Mouse (Mus musculus) T-cell, adult 2 months (primary cell): ENCODE results near the gene Chd5.

ENCODE experiments used
- DNase-seq: peaks from one replicate; pipeline ENCODE4 v3.0.0; 2022; ENCODE audit warnings: low spot score

The Chd5 gene

DNA sequence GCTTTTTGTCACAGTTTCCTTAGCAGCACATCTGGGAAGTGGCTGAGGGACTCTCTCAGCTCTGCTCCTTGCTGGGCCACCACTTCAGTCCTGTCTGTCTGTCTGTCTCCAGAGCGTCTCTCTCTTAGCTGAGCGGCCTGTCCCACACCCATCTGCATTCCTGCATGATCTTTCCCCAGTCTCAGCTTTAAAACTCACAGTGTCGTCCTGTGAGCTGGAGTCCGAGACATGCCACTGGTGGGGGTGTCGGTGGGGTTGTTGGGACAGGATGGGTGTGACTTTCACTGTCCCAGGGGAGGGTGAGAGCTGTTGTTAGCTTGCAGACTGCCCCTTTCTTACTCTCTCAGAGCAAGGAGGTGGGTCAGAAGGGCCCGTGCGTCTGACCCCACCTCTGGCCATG, 17.2 kb downstream of the Chd5 start:
- DNase-seq = no peak

DNA sequence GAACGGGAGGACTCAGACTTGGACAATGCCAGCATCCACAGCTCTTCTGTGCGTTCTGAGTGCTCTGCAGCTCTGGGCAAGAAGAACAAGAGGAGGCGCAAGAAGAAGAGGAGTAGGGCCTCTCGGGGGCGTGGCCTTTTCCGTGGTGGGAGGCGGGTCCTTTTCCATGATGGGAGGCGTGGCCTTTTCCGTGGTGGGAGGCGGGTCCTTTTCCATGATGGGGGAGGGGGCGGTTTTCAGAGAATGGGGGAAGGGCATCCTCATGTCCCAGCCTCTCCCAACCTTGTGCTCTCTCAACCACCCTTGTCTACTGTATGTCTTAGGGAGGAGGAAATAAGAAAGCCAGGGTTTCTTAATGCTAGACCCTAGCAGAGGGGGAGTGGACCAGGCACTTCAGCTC, 21.2 kb downstream of the Chd5 start:
- DNase-seq = no peak

DNA sequence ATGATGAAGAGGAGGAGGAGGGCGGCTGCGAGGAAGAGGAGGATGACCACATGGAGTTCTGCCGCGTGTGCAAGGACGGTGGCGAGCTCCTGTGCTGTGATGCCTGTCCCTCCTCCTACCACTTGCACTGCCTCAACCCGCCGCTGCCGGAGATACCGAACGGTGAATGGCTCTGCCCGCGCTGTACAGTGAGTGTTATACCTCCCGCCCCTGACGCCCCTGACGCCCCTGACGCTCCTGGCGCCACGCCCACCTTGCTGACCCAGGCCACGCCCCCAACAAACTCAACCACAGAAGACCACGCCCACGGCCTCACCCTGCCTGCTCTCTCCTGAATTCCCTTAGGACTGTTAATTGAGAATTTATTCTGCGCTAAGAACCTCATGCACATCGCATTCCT, 22.4 kb downstream of the Chd5 start:
- no peak for DNase-seq

DNA sequence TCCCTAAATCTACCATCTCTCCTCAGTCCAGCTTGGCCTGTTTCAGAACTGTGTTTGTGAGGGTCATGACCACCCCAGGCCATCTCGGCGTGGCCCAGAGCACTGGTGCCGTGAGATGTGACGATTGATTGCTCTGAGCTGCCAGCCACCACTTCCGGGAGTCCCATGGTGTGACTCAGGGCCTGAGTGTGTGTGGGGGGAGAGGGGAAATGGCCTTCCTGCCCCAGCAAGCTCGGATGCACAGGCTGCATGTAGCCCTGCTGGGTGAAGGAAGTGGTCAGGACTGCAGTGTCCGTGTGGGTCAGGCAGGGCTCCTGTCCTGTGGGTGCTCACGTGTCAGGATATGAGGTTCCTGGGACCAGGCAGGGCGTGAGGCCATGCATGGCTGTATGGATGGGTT, 23.7 kb downstream of the Chd5 start:
- DNase-seq = no peak

DNA sequence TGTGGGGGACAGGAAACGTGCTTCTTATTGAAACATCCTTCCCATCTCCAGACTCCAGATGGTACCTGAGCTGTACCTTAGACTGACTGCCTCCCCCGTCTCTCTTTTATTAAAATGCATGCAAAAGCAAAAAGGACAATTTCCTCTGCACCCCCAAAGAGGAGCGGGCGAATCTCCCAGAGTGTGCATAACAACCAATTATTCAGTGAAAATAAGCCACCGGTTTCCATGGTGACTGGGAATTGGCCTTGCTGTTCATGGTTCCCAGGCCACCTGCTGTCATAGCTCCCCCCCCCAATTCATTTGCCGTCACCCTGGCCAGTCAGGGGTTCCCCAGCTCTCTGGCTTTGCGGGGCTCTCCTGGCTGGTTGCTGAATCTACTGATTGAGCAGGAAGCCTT, 26.8 kb downstream of the Chd5 start:
- DNase-seq = no peak

DNA sequence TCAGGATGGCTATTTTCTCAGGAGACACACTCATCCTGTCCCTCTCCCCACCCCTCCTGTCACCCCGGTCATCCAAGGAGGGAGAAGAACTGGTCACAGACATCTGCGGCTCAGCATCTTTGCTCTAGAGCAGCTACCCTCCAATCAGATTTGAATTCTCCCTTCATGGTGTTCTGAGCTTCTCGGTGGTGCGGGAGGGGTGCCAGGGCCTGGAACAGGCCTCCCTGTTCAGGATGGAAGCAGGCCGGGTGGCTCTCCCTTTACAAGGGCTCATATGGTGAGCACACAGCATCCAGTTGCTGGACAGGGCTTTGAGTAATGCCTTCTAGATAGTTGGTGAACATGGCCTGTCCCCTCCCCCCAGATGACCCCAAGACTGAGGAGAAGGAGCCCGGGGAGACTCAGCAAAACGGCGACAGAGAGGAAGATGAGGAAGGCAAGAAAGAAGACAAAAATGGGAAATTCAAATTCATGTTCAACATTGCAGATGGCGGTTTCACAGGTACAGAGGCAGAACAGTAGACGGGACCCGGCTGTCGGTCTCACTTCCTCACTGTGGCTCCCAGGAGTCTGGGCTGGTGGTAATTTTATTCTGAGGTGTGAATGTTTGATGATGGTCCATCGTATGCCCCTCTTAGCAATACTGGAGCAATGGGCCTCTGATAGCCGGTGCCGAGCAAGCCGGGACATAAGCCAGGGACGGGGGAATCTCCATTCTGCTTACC, 44.2 kb downstream of the Chd5 start:
- DNase-seq = no peak

DNA sequence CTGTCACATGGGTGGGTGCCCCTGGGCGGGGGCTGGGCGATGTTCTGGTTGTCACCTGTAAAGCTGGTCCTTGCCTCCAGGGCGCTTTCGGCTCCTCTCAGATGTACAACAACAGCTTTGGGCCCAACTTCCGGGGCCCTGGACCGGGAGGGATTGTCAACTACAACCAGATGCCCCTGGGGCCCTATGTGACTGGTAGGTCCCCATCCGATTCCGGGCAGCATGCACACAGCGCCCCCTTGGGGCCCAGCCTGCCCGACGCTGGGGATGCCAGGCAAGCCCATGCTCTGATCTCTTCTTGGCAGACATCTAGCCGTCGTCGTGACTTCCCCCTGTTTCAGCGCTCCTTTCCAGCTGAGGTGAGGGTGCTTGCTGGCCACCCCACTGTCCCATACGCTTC, 47.2 kb downstream of the Chd5 start:
- DNase-seq = peak; percentile 28

DNA sequence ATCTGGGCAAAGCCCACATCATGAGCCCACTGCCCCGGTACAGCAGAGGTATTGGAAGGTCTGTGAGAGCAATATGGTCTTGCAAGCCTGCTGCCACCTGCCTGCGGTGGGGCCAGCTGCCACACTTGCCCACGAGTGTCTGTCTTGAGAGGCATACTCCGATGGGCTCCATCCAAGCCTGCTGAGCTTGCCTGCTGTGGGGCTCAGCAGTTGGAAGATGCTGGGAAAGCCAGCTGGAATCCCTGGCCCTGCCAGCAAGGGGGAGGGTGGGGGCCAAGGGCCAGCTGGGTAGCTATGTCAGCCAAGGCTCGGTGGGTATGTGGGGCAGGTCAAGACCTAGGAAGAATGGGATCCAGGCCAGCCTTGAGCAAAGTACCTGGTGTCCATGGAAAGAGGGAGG, 53.7 kb downstream of the Chd5 start:
- no peak for DNase-seq

DNA sequence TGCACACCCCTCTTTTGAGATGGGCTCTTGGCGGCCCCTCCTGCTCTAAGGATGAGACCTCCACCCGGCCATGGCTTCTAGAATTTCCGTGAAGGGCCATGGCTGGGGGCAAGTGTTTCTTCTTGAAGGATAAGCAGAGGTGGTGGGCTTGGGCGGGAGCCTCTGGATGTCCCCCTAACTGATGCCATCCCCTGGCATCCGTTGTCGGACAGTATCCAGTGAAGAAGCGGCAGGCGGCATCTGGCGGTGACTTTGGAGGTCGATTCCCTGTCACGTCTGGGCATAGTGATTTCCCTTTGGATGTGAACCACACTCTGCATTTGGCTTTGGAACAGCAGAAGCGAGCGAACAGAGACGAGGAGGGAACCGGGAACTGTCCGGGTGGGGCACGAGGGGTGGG, 54.2 kb downstream of the Chd5 start:
- DNase-seq = no peak

DNA sequence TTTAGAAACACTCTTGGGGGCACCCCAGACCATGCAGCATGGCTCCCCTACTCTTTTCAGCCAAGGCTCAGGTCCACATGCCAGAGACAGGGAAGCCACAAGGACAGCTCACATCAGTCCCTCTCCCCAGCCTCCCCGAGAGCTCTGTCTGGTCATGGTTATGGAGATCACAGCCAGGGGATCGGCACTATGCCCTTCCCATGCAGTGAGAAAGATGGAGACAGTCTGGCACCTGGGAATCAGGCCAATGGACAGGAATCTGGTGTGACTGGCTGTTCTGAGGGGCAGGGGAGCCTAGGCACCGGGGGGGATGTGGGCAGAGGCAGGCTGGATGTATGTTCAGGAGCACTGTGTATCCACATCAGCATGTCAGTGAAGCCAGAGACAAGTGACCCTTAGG, 60.5 kb downstream of the Chd5 start:
- DNase-seq = no peak

DNA sequence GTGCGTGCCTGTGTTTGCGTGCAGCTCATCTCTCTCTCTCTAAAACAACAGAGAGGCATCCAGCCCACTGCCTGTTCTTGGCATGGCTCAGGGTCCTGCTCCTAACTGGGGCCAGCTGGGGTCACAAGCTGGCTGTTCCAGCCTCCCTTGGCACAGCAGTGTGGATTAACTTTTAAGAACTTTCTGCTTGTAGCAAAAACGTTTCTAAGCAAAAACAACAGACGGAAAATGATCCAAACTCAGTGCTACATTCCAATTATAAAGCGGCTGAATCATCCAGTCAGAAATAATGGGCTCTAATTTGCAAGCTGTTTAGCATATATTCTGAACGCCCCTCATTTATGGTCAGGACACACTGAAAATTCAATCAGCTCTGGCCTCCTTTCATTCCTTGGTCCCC, 66.7 kb downstream of the Chd5 start:
- no peak for DNase-seq

DNA sequence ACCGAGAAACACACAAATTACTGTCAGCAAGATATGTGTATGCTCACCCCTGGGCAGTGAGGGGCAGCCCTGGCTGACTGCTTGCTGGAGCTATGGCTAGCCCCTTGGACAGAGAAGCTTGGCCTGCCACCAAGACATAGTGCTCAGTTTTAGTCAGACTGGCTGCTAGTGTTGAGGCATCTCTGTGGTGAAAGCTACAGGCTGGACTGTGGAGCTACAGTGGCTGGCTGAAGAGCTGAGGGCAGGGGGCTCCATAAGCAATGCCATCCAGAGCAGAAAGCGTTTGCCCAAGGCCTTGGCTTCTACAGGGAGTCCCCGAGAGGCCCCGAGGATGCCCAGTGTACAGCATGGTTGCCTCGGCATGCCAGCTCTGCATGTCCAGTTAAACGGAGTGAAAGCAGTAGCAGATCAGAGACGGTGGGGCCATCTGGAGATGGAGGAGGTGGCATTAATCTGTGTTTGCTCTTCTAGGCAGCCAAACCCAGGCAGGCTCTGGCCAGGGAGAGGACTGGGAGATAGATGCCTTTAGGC, 67.3 kb downstream of the Chd5 start:
- DNase-seq = no peak

DNA sequence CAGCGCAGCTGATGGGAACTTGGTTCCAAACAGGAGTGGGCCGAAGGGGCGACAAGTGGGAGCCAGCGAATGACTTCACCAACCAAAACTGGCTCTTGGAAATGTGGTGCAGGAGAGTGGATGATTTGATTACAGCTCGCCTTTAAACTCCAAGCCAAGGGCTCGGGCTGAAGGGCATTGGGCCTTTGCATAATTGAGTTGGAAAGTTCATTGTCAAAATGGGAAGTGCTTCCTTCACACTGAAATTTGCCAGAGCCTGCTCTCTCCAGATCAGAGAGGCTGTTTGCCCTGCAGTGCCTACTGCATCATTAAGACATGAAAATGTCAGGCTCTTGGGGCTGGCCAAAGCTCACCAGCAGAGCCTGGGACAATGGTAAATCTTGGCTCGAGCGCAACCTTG, 68.1 kb downstream of the Chd5 start:
- DNase-seq = no peak

DNA sequence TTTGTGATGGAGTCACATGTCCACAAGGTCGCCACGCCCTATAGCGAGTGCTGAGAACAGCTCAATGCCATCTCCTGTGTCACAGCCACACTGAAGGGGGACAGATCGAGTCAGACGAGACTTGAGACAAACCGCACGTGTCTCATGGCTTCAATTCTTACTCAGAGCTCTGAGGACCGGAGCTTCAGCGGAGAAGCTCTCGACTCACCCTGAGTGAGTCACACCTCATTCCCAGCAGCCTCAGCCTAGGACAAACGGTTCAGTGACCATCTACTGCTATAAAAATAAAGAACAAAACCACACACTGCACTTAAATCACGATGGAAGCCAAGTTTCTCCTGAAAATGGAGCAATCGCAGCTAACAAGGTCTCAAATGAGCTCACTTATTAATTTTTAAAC, 72.5 kb downstream of the Chd5 start:
- no peak for DNase-seq

DNA sequence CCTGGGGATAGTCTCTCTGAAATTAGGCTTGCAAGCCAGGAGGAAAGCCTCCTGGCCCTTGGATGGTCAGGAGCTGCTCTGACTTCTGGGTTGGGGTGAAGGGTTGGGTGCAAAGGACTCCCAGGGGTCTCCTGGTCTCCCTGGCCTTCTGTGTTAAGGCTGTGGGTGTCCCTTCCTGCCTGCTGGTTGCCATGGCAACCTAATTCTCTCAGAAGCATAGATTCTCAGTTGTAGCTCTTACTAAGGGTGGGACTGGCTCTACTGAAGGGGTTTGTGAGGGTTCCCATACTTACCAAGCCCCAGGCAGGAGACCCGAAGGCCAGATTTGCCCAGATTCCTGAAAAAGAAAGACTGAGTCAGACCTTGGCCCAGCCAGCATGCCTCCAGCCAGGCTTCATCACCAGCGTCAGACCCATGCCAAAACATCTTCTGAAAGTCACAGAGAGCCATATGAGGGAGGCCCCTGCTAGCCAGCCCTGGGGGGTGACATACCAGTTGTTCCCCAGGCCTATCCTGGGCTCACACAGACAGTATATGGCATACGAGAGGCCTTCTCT, 74.2 kb downstream of the Chd5 start:
- no peak for DNase-seq

DNA sequence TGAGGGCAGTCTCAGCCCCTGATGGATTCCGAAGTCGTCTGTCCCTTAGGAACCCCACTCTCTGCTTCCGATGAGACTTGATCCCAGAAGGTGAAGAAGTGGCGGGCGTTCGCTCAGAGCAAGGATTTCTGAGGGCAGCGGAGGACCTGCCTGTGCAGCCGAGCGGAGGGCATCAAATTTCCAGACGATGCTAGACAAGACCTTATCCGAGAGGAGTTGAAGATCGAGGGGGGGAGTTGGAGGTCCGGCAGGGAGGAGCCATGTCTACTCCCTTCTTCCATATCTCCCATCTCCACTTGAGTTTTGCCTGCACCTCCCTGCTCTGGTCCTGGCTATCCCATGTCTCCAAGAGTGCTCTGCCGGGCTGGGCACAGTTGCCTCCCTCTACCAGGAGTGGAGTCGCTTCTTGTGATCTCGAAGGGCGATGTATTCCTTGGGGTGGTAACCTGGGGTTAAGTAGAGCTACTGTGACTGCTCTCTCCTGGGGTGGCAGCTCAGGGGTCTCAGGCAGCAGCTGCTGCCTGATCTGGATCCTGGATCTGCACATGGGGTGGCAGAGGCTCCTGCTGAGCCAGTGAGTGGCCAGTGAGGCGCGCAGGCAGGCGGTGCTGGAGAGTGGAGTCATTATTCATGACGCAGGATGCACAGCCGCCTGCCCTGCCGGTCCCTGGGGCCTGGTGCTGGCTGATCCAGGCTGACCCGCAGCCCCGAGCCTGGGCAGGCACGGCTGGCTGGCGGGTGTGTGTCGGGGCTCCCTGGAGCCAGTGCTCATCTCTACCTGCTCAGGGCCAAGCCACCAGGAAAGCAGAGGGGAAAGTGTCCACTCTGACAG, 80.0 kb downstream of the Chd5 start:
- no peak for DNase-seq

DNA sequence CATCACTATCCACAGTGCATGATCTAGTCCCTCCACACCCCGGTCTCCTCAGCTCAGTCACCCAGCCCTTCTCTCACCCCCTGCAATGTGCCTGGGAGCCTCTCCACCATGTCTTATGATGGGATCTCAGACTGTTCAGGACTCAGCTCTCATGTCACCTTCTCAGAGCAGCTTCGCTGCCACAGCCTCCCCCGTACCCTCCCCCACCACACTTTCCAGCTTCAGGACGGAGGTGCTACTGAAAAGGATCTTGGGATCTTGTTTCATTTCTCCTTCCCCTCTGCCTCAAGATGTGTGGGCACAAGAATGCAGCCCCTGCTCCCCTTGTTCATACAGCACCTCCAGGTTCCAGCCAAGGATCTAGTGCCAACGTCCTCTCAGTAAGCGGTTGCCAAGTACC, 85.1 kb downstream of the Chd5 start:
- DNase-seq = no peak

DNA sequence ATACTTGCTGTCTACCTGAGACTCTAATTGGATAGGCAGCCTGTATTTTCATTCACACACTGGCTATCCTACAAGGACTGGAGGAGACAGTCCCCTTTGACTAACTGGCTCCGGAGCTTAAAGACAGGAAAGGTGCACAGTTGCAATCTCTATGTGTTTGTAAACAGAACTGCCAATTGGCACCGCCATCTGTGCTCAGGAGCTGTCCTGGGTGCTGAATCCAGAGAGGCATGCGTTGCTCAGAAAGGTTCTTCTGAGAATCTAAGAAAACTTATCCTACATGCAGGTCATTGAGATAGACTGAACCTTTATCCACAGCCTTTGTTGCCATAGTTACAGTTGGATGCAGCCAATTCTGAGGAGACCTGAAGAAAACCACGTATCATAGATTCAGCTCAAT, 85.9 kb downstream of the Chd5 start:
- DNase-seq = no peak

DNA sequence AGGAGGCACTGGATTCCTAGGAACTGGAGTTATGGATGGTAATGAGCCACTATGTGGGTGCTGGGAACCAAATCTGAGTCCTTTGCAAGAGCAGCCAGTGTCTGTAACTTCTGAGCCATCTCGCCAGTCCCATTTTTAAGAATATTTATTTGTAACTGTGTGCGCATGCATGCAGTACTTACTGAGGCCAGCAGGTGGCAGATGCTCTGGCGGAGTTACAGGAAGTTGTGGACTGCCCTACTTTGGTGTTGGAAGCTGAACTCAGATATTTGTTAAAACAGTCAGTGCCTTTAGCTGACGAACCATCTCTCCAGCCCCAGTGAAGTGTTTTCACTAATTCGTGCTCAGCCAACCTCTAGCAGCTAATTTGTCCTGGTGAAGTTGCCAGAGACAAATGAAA, 86.5 kb downstream of the Chd5 start:
- DNase-seq = peak; percentile 64

DNA sequence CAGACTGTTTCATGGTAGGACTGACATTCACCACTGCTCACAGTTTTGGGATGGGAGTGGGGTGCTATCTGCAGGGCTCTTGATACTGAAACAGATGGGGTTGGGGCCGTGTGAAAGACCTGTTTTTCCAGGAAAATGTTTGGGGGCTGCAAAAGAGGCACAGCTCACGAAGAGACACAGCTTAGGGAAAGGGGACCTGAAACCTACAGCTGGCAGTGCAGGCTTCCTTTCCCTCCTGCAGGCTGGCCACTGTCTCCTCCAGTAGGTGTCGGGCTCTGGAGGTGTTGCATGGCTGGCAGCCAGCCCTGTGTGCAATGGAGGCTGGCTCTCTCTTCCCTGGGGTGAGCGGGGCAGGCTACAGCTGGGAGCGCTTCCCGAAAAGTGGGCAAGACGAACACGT, 89.8 kb downstream of the Chd5 start:
- no peak for DNase-seq

DNA sequence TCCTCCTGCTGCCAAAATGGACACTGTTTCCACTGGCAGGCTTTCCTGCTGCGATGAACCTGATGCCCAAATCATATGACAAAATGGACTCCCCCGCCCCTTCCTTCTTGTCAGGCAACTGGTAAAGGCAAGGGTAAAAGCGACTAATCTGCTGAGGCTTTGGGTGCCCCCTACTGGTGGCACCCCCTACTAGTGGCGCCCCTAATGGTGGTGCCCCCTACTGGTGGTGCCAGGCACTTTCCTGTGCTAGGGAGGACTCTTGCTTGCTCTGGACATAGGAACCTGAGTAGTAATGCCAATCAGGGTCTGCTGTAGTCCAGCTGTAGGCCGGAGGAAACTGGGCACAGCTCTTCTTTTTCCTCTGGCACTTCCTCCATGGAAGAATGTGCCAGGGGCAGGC, 93.9 kb downstream of the Chd5 start:
- peak; percentile 51 for DNase-seq

DNA sequence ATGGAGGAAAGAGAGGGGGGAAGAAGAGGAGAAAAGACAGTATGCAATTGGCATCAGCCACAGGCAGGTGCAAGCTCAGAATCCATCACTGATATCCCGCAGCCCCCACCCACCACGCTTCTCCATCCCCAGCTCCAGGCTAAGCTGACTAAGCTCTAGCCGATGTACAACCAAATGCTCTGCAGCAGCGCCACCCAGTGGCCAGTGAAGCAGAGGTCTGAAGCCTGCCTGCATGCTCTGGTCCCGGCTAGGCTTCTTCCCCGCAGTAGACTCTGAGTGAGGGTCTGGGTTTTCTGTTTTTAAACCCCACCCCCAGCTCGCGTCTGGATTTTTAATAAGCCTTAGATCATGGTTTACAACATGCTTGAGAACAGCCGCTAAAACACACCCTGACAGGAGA, 96.4 kb downstream of the Chd5 start:
- peak; percentile 56 for DNase-seq

DNA sequence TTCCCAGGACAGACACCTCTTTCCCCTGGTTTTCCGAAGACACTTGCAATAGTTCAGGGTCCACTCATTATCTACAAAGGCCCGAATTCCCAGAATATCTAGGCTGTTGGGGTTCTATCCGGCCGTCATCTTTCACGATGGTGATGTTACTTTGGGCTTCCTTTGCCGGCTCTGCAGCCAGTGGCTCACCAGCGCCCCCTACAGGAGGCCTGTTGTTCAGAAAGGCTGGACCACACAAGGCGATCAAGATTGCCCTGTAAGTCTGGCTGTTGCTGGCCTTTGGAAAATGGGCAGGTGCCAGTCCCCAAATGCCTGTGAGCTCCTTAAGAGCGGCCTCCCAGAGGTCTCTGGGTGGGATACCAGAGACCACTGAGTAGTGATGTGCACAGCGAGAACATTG, 96.8 kb downstream of the Chd5 start:
- DNase-seq = peak; percentile 52
